Mouse (Mus musculus): ENCODE measurements around the gene Actl6a. TPM values are rescaled to one million over a fixed set of nuclear protein-coding genes. Genes with fewer than 3 reads are reported as not detected.
A peak's percentile ranks its signal among the peaks of the same experiment; 100 is the strongest.

The Actl6a gene
- polyA plus RNA-seq, 1 experiment from 2014 or later = 98.4 TPM

- ATAC-seq (ENCODE audit: low FRiP score, low TSS enrichment) (no peak), DNase-seq (no peak)
- Histone ChIP-seq H3K27me3 (ENCODE audit: control insufficient read depth, insufficient read depth, low read length) (no peaks in the 10 kb centered on the region), H3K36me3 (ENCODE audit: control insufficient read depth, insufficient read depth, low read length) (no peaks in the 10 kb centered on the region), H3K4me1 (ENCODE audit: control insufficient read depth, insufficient read depth, low read length) (no peaks in the 10 kb centered on the region), H3K4me3 (replicated peaks; ENCODE audit: low read depth, low read length) (no peak overlapping the region), H3K27ac (replicated peaks; ENCODE audit: low read depth, low read length) (no peak overlapping the region), H3K9me3 (ENCODE audit: control insufficient read depth, low read length) (no peaks in the 10 kb centered on the region), H3K4me2 (ENCODE audit: low read length) (no peak overlapping the region), H3K9ac (replicated peaks; ENCODE audit: low read length) (no peak overlapping the region)
- 81% methylated on average over 9 of the region's 9 CpGs for WGBS
Observed at GRCm38 (mm10) chr3:32668256-32668959, 37.7 kb upstream of the Actl6a start.

GRCm38 (mm10) chr3:32669211-32669610 lies 36.9 kb upstream of the Actl6a start:
- Histone ChIP-seq H3K4me3 (replicated peaks; ENCODE audit: low read depth, low read length) (no peak overlapping the region), H3K9me3 (ENCODE audit: control insufficient read depth, low read length) (no peaks in the 10 kb centered on the region), H3K27ac (replicated peaks; ENCODE audit: low read depth, low read length) (no peak overlapping the region), H3K36me3 (ENCODE audit: control insufficient read depth, insufficient read depth, low read length) (no peaks in the 10 kb centered on the region), H3K27me3 (ENCODE audit: control insufficient read depth, insufficient read depth, low read length) (no peaks in the 10 kb centered on the region), H3K4me2 (ENCODE audit: low read length) (no peak overlapping the region), H3K9ac (replicated peaks; ENCODE audit: low read length) (no peak overlapping the region), H3K4me1 (ENCODE audit: control insufficient read depth, insufficient read depth, low read length) (no peaks in the 10 kb centered on the region)
- 81% methylated on average over 6 of the region's 6 CpGs for WGBS
- no peak for DNase-seq
- ATAC-seq (ENCODE audit: low FRiP score, low TSS enrichment) = no peak

GRCm38 (mm10) chr3:32670196-32670595 lies 35.9 kb upstream of the Actl6a start:
- H3K27me3 ChIP-seq (ENCODE audit: control insufficient read depth, insufficient read depth, low read length) = no peaks in the 10 kb centered on the region
- no peaks in the 10 kb centered on the region for H3K9me3 ChIP-seq (ENCODE audit: control insufficient read depth, low read length)
- no peak for ATAC-seq (ENCODE audit: low FRiP score, low TSS enrichment)
- H3K27ac ChIP-seq (replicated peaks; ENCODE audit: low read depth, low read length) = no peak overlapping the region
- H3K36me3 ChIP-seq (ENCODE audit: control insufficient read depth, insufficient read depth, low read length) = no peaks in the 10 kb centered on the region
- no peaks in the 10 kb centered on the region for H3K4me1 ChIP-seq (ENCODE audit: control insufficient read depth, insufficient read depth, low read length)
- no peak for DNase-seq
- no peak overlapping the region for H3K4me3 ChIP-seq (replicated peaks; ENCODE audit: low read depth, low read length)
- no peak overlapping the region for H3K4me2 ChIP-seq (ENCODE audit: low read length)
- WGBS = 98% methylated on average over 4 of the region's 4 CpGs
- no peak overlapping the region for H3K9ac ChIP-seq (replicated peaks; ENCODE audit: low read length)

GRCm38 (mm10) chr3:32673151-32673550 lies 32.9 kb upstream of the Actl6a start:
- Histone ChIP-seq H3K4me2 (ENCODE audit: low read length) (no peak overlapping the region), H3K27me3 (ENCODE audit: control insufficient read depth, insufficient read depth, low read length) (no peaks in the 10 kb centered on the region), H3K36me3 (ENCODE audit: control insufficient read depth, insufficient read depth, low read length) (no peaks in the 10 kb centered on the region), H3K4me1 (ENCODE audit: control insufficient read depth, insufficient read depth, low read length) (no peaks in the 10 kb centered on the region), H3K27ac (replicated peaks; ENCODE audit: low read depth, low read length) (no peak overlapping the region), H3K9me3 (ENCODE audit: control insufficient read depth, low read length) (no peaks in the 10 kb centered on the region), H3K4me3 (replicated peaks; ENCODE audit: low read depth, low read length) (no peak overlapping the region), H3K9ac (replicated peaks; ENCODE audit: low read length) (no peak overlapping the region)
- DNase-seq (no peak), ATAC-seq (ENCODE audit: low FRiP score, low TSS enrichment) (no peak)

- Histone ChIP-seq H3K4me3 (replicated peaks; ENCODE audit: low read depth, low read length) (no peak overlapping the region), H3K36me3 (ENCODE audit: control insufficient read depth, insufficient read depth, low read length) (no peaks in the 10 kb centered on the region), H3K4me1 (ENCODE audit: control insufficient read depth, insufficient read depth, low read length) (no peaks in the 10 kb centered on the region), H3K4me2 (ENCODE audit: low read length) (no peak overlapping the region), H3K9me3 (ENCODE audit: control insufficient read depth, low read length) (no peaks in the 10 kb centered on the region), H3K27me3 (ENCODE audit: control insufficient read depth, insufficient read depth, low read length) (no peaks in the 10 kb centered on the region), H3K9ac (replicated peaks; ENCODE audit: low read length) (no peak overlapping the region), H3K27ac (replicated peaks; ENCODE audit: low read depth, low read length) (no peak overlapping the region)
- ATAC-seq (ENCODE audit: low FRiP score, low TSS enrichment) (peak; percentile 37; the same call in 1 of the 2 replicates), DNase-seq (no peak)
- WGBS = 85% methylated on average over 6 of the region's 6 CpGs
Observed at GRCm38 (mm10) chr3:32676393-32676792, 29.7 kb upstream of the Actl6a start.

- Histone ChIP-seq H3K9me3 (ENCODE audit: control insufficient read depth, low read length) (no peaks in the 10 kb centered on the region), H3K27me3 (ENCODE audit: control insufficient read depth, insufficient read depth, low read length) (no peaks in the 10 kb centered on the region), H3K36me3 (ENCODE audit: control insufficient read depth, insufficient read depth, low read length) (no peaks in the 10 kb centered on the region), H3K4me3 (replicated peaks; ENCODE audit: low read depth, low read length) (no peak overlapping the region), H3K9ac (replicated peaks; ENCODE audit: low read length) (no peak overlapping the region), H3K4me1 (ENCODE audit: control insufficient read depth, insufficient read depth, low read length) (no peaks in the 10 kb centered on the region), H3K4me2 (ENCODE audit: low read length) (no peak overlapping the region), H3K27ac (replicated peaks; ENCODE audit: low read depth, low read length) (no peak overlapping the region)
- 84% methylated on average over 11 of the region's 12 CpGs for WGBS
- ATAC-seq (ENCODE audit: low FRiP score, low TSS enrichment) = no peak
- DNase-seq = no peak
Observed at GRCm38 (mm10) chr3:32682910-32683531, 23.1 kb upstream of the Actl6a start.

- DNase-seq (no peak), ATAC-seq (ENCODE audit: low FRiP score, low TSS enrichment) (no peak)
- Histone ChIP-seq H3K4me1 (ENCODE audit: control insufficient read depth, insufficient read depth, low read length) (no peaks in the 10 kb centered on the region), H3K4me3 (replicated peaks; ENCODE audit: low read depth, low read length) (no peak overlapping the region), H3K9ac (replicated peaks; ENCODE audit: low read length) (no peak overlapping the region), H3K27ac (replicated peaks; ENCODE audit: low read depth, low read length) (no peak overlapping the region), H3K27me3 (ENCODE audit: control insufficient read depth, insufficient read depth, low read length) (no peaks in the 10 kb centered on the region), H3K36me3 (ENCODE audit: control insufficient read depth, insufficient read depth, low read length) (no peaks in the 10 kb centered on the region), H3K9me3 (ENCODE audit: control insufficient read depth, low read length) (no peaks in the 10 kb centered on the region), H3K4me2 (ENCODE audit: low read length) (no peak overlapping the region)
- 83% methylated on average over 3 of the region's 3 CpGs for WGBS
Observed at GRCm38 (mm10) chr3:32684631-32685030, 21.5 kb upstream of the Actl6a start.

GRCm38 (mm10) chr3:32686537-32686936 lies 19.6 kb upstream of the Actl6a start:
- H3K4me3 ChIP-seq (replicated peaks; ENCODE audit: low read depth, low read length) = no peak overlapping the region
- no peak overlapping the region for H3K27ac ChIP-seq (replicated peaks; ENCODE audit: low read depth, low read length)
- no peaks in the 10 kb centered on the region for H3K36me3 ChIP-seq (ENCODE audit: control insufficient read depth, insufficient read depth, low read length)
- DNase-seq (no peak), ATAC-seq (ENCODE audit: low FRiP score, low TSS enrichment) (no peak)
- no peaks in the 10 kb centered on the region for H3K9me3 ChIP-seq (ENCODE audit: control insufficient read depth, low read length)
- no peak overlapping the region for H3K9ac ChIP-seq (replicated peaks; ENCODE audit: low read length)
- H3K27me3 ChIP-seq (ENCODE audit: control insufficient read depth, insufficient read depth, low read length) = no peaks in the 10 kb centered on the region
- no peaks in the 10 kb centered on the region for H3K4me1 ChIP-seq (ENCODE audit: control insufficient read depth, insufficient read depth, low read length)
- H3K4me2 ChIP-seq (ENCODE audit: low read length) = no peak overlapping the region
- WGBS = 39% methylated on average over 1 of the region's 1 CpGs

GRCm38 (mm10) chr3:32687156-32687555 lies 18.9 kb upstream of the Actl6a start:
- Histone ChIP-seq H3K9ac (replicated peaks; ENCODE audit: low read length) (no peak overlapping the region), H3K27ac (replicated peaks; ENCODE audit: low read depth, low read length) (no peak overlapping the region), H3K9me3 (ENCODE audit: control insufficient read depth, low read length) (no peaks in the 10 kb centered on the region), H3K4me2 (ENCODE audit: low read length) (no peak overlapping the region), H3K36me3 (ENCODE audit: control insufficient read depth, insufficient read depth, low read length) (no peaks in the 10 kb centered on the region), H3K4me1 (ENCODE audit: control insufficient read depth, insufficient read depth, low read length) (no peaks in the 10 kb centered on the region), H3K27me3 (ENCODE audit: control insufficient read depth, insufficient read depth, low read length) (no peaks in the 10 kb centered on the region), H3K4me3 (replicated peaks; ENCODE audit: low read depth, low read length) (no peak overlapping the region)
- ATAC-seq (ENCODE audit: low FRiP score, low TSS enrichment) (no peak), DNase-seq (no peak)
- 74% methylated on average over 4 of the region's 4 CpGs for WGBS
